Mouse (Mus musculus): ENCODE measurements around the gene Plcl2. TPM values are rescaled to one million over a fixed set of nuclear protein-coding genes. Genes with fewer than 3 reads are reported as not detected.

Gene Plcl2
- polyA plus RNA-seq, 1 experiment from 2014 or later, result 9.0 TPM

- ATAC-seq (ENCODE audit: insufficient read depth, low FRiP score, low TSS enrichment) (no peak), DNase-seq (ENCODE audit: low spot score) (no peak)
- no peaks in the 10 kb centered on the region for H3K9me3 ChIP-seq (ENCODE audit: control insufficient read depth, low read length)
- no peak overlapping the region for H3K9ac ChIP-seq (ENCODE audit: low read length)
- no peak overlapping the region for H3K4me3 ChIP-seq (ENCODE audit: low read depth, low read length)
- 82% methylated on average over 5 of the region's 5 CpGs for WGBS
- no peaks in the 10 kb centered on the region for H3K4me1 ChIP-seq (ENCODE audit: control insufficient read depth, insufficient read depth, low read length)
- no peaks in the 10 kb centered on the region for H3K27me3 ChIP-seq (ENCODE audit: control insufficient read depth, insufficient read depth, low read length)
- no peak overlapping the region for H3K4me2 ChIP-seq (ENCODE audit: low read depth)
- H3K36me3 ChIP-seq (ENCODE audit: control insufficient read depth, insufficient read depth, low read length), result no peaks in the 10 kb centered on the region
- no peak overlapping the region for H3K27ac ChIP-seq (ENCODE audit: low read depth, low read length)
Observed at GRCm38 (mm10) chr17:50570681-50571398, 61.6 kb downstream of the Plcl2 start.

GRCm38 (mm10) chr17:50574161-50574560 lies 65.0 kb downstream of the Plcl2 start:
- no peaks in the 10 kb centered on the region for H3K9me3 ChIP-seq (ENCODE audit: control insufficient read depth, low read length)
- H3K27me3 ChIP-seq (ENCODE audit: control insufficient read depth, insufficient read depth, low read length), result no peaks in the 10 kb centered on the region
- no peaks in the 10 kb centered on the region for H3K4me1 ChIP-seq (ENCODE audit: control insufficient read depth, insufficient read depth, low read length)
- H3K27ac ChIP-seq (ENCODE audit: low read depth, low read length), result no peak overlapping the region
- no peak overlapping the region for H3K4me2 ChIP-seq (ENCODE audit: low read depth)
- no peaks in the 10 kb centered on the region for H3K36me3 ChIP-seq (ENCODE audit: control insufficient read depth, insufficient read depth, low read length)
- H3K9ac ChIP-seq (ENCODE audit: low read length), result no peak overlapping the region
- H3K4me3 ChIP-seq (ENCODE audit: low read depth, low read length), result no peak overlapping the region
- no peak for ATAC-seq (ENCODE audit: insufficient read depth, low FRiP score, low TSS enrichment)
- 95% methylated on average over 12 of the region's 12 CpGs for WGBS
- no peak for DNase-seq (ENCODE audit: low spot score)

GRCm38 (mm10) chr17:50580416-50580815 lies 71.2 kb downstream of the Plcl2 start:
- H3K27me3 ChIP-seq (ENCODE audit: control insufficient read depth, insufficient read depth, low read length), result no peaks in the 10 kb centered on the region
- no peak overlapping the region for H3K4me2 ChIP-seq (ENCODE audit: low read depth)
- no peak overlapping the region for H3K9ac ChIP-seq (ENCODE audit: low read length)
- no peaks in the 10 kb centered on the region for H3K36me3 ChIP-seq (ENCODE audit: control insufficient read depth, insufficient read depth, low read length)
- H3K27ac ChIP-seq (ENCODE audit: low read depth, low read length), result no peak overlapping the region
- no peaks in the 10 kb centered on the region for H3K4me1 ChIP-seq (ENCODE audit: control insufficient read depth, insufficient read depth, low read length)
- no peak for ATAC-seq (ENCODE audit: insufficient read depth, low FRiP score, low TSS enrichment)
- WGBS, result 89% methylated on average over 3 of the region's 3 CpGs
- no peak for DNase-seq (ENCODE audit: low spot score)
- H3K9me3 ChIP-seq (ENCODE audit: control insufficient read depth, low read length), result no peaks in the 10 kb centered on the region
- H3K4me3 ChIP-seq (ENCODE audit: low read depth, low read length), result no peak overlapping the region

GRCm38 (mm10) chr17:50586834-50587233 lies 77.6 kb downstream of the Plcl2 start:
- Histone ChIP-seq H3K9ac (ENCODE audit: low read length) (no peak overlapping the region), H3K27me3 (ENCODE audit: control insufficient read depth, insufficient read depth, low read length) (no peaks in the 10 kb centered on the region), H3K27ac (ENCODE audit: low read depth, low read length) (no peak overlapping the region), H3K4me2 (ENCODE audit: low read depth) (no peak overlapping the region), H3K4me1 (ENCODE audit: control insufficient read depth, insufficient read depth, low read length) (no peaks in the 10 kb centered on the region), H3K4me3 (ENCODE audit: low read depth, low read length) (no peak overlapping the region), H3K9me3 (ENCODE audit: control insufficient read depth, low read length) (no peaks in the 10 kb centered on the region), H3K36me3 (ENCODE audit: control insufficient read depth, insufficient read depth, low read length) (no peaks in the 10 kb centered on the region)
- no peak for ATAC-seq (ENCODE audit: insufficient read depth, low FRiP score, low TSS enrichment)
- no peak for DNase-seq (ENCODE audit: low spot score)
- WGBS, result 92% methylated on average over 5 of the region's 5 CpGs

GRCm38 (mm10) chr17:50587941-50588340 lies 78.7 kb downstream of the Plcl2 start:
- no peak overlapping the region for H3K9ac ChIP-seq (ENCODE audit: low read length)
- H3K9me3 ChIP-seq (ENCODE audit: control insufficient read depth, low read length), result no peaks in the 10 kb centered on the region
- no peak overlapping the region for H3K4me2 ChIP-seq (ENCODE audit: low read depth)
- WGBS, result 69% methylated on average over 3 of the region's 3 CpGs
- H3K27me3 ChIP-seq (ENCODE audit: control insufficient read depth, insufficient read depth, low read length), result no peaks in the 10 kb centered on the region
- DNase-seq (ENCODE audit: low spot score), result no peak
- H3K4me1 ChIP-seq (ENCODE audit: control insufficient read depth, insufficient read depth, low read length), result no peaks in the 10 kb centered on the region
- no peak overlapping the region for H3K4me3 ChIP-seq (ENCODE audit: low read depth, low read length)
- no peaks in the 10 kb centered on the region for H3K36me3 ChIP-seq (ENCODE audit: control insufficient read depth, insufficient read depth, low read length)
- H3K27ac ChIP-seq (ENCODE audit: low read depth, low read length), result no peak overlapping the region
- ATAC-seq (ENCODE audit: insufficient read depth, low FRiP score, low TSS enrichment), result no peak

- DNase-seq (ENCODE audit: low spot score) (no peak), ATAC-seq (ENCODE audit: insufficient read depth, low FRiP score, low TSS enrichment) (no peak)
- no peaks in the 10 kb centered on the region for H3K27me3 ChIP-seq (ENCODE audit: control insufficient read depth, insufficient read depth, low read length)
- H3K9ac ChIP-seq (ENCODE audit: low read length), result no peak overlapping the region
- 76% methylated on average over 6 of the region's 6 CpGs for WGBS
- no peak overlapping the region for H3K4me3 ChIP-seq (ENCODE audit: low read depth, low read length)
- H3K4me2 ChIP-seq (ENCODE audit: low read depth), result no peak overlapping the region
- H3K9me3 ChIP-seq (ENCODE audit: control insufficient read depth, low read length), result no peaks in the 10 kb centered on the region
- H3K27ac ChIP-seq (ENCODE audit: low read depth, low read length), result no peak overlapping the region
- no peaks in the 10 kb centered on the region for H3K4me1 ChIP-seq (ENCODE audit: control insufficient read depth, insufficient read depth, low read length)
- no peaks in the 10 kb centered on the region for H3K36me3 ChIP-seq (ENCODE audit: control insufficient read depth, insufficient read depth, low read length)
Observed at GRCm38 (mm10) chr17:50600178-50600577, 91.0 kb downstream of the Plcl2 start.

- no peak overlapping the region for H3K4me3 ChIP-seq (ENCODE audit: low read depth, low read length)
- H3K9ac ChIP-seq (ENCODE audit: low read length), result no peak overlapping the region
- H3K4me2 ChIP-seq (ENCODE audit: low read depth), result no peak overlapping the region
- H3K27ac ChIP-seq (ENCODE audit: low read depth, low read length), result no peak overlapping the region
- H3K36me3 ChIP-seq (ENCODE audit: control insufficient read depth, insufficient read depth, low read length), result no peaks in the 10 kb centered on the region
- H3K27me3 ChIP-seq (ENCODE audit: control insufficient read depth, insufficient read depth, low read length), result no peaks in the 10 kb centered on the region
- no peaks in the 10 kb centered on the region for H3K4me1 ChIP-seq (ENCODE audit: control insufficient read depth, insufficient read depth, low read length)
- no peak for ATAC-seq (ENCODE audit: insufficient read depth, low FRiP score, low TSS enrichment)
- 90% methylated on average over 1 of the region's 1 CpGs for WGBS
- DNase-seq (ENCODE audit: low spot score), result no peak
- no peaks in the 10 kb centered on the region for H3K9me3 ChIP-seq (ENCODE audit: control insufficient read depth, low read length)
Observed at GRCm38 (mm10) chr17:50600696-50601095, 91.5 kb downstream of the Plcl2 start.

- no peaks in the 10 kb centered on the region for H3K36me3 ChIP-seq (ENCODE audit: control insufficient read depth, insufficient read depth, low read length)
- no peak for DNase-seq (ENCODE audit: low spot score)
- no peaks in the 10 kb centered on the region for H3K9me3 ChIP-seq (ENCODE audit: control insufficient read depth, low read length)
- no peaks in the 10 kb centered on the region for H3K4me1 ChIP-seq (ENCODE audit: control insufficient read depth, insufficient read depth, low read length)
- H3K9ac ChIP-seq (ENCODE audit: low read length), result no peak overlapping the region
- H3K4me2 ChIP-seq (ENCODE audit: low read depth), result no peak overlapping the region
- no peak overlapping the region for H3K4me3 ChIP-seq (ENCODE audit: low read depth, low read length)
- ATAC-seq (ENCODE audit: insufficient read depth, low FRiP score, low TSS enrichment), result no peak
- H3K27ac ChIP-seq (ENCODE audit: low read depth, low read length), result no peak overlapping the region
- WGBS, result 97% methylated on average over 2 of the region's 2 CpGs
- no peaks in the 10 kb centered on the region for H3K27me3 ChIP-seq (ENCODE audit: control insufficient read depth, insufficient read depth, low read length)
Observed at GRCm38 (mm10) chr17:50606890-50607289, 97.7 kb downstream of the Plcl2 start.

GRCm38 (mm10) chr17:50609908-50610307 lies 100.7 kb downstream of the Plcl2 start:
- Histone ChIP-seq H3K36me3 (ENCODE audit: control insufficient read depth, insufficient read depth, low read length) (no peaks in the 10 kb centered on the region), H3K4me3 (ENCODE audit: low read depth, low read length) (no peak overlapping the region), H3K9me3 (ENCODE audit: control insufficient read depth, low read length) (no peaks in the 10 kb centered on the region), H3K9ac (ENCODE audit: low read length) (no peak overlapping the region), H3K27ac (ENCODE audit: low read depth, low read length) (no peak overlapping the region), H3K27me3 (ENCODE audit: control insufficient read depth, insufficient read depth, low read length) (no peaks in the 10 kb centered on the region), H3K4me1 (ENCODE audit: control insufficient read depth, insufficient read depth, low read length) (no peaks in the 10 kb centered on the region), H3K4me2 (ENCODE audit: low read depth) (no peak overlapping the region)
- 84% methylated on average over 4 of the region's 4 CpGs for WGBS
- ATAC-seq (ENCODE audit: insufficient read depth, low FRiP score, low TSS enrichment) (no peak), DNase-seq (ENCODE audit: low spot score) (no peak)
